Mouse (Mus musculus) ES-Bruce4 (cell line): ENCODE measurements around the gene 0610030E20Rik. TPM values are rescaled to one million over a fixed set of nuclear protein-coding genes. Genes with fewer than 3 reads are reported as not detected.

Experiments used
- H3K27ac ChIP-seq: 2 replicates; pipeline ENCODE4 v1.5.1; 2012; ENCODE audit warnings: low read length, inconsistent platforms; ENCODE audit not compliant: insufficient read depth
- H3K27me3 ChIP-seq: 2 replicates; pipeline ENCODE4 v1.6.1; 2012; ENCODE audit warnings: mild to moderate bottlenecking, low read length, inconsistent platforms; ENCODE audit not compliant: control insufficient read depth, poor library complexity, insufficient read depth, severe bottlenecking
- H3K36me3 ChIP-seq: 2 replicates; pipeline ENCODE4 v1.6.1; 2012; ENCODE audit warnings: inconsistent platforms, mild to moderate bottlenecking, low read length, moderate library complexity; ENCODE audit not compliant: control insufficient read depth, poor library complexity, insufficient read depth, severe bottlenecking
- H3K4me1 ChIP-seq: one replicate; pipeline ENCODE4 v1.8.1; 2011; ENCODE audit warnings: low read length; ENCODE audit not compliant: control insufficient read depth, insufficient read depth
- H3K4me3 ChIP-seq: 2 replicates; pipeline ENCODE4 v1.5.1; 2011; ENCODE audit warnings: low read depth, mild to moderate bottlenecking, low read length
- H3K9ac ChIP-seq: 2 replicates; pipeline ENCODE4 v1.6.1; 2012; ENCODE audit warnings: low read depth, mild to moderate bottlenecking, inconsistent platforms; ENCODE audit not compliant: poor library complexity, severe bottlenecking
- H3K9me3 ChIP-seq: replicated peaks from 2 replicates; pipeline ENCODE4 v1.6.1; 2012; ENCODE audit warnings: mild to moderate bottlenecking, low read length, inconsistent platforms; ENCODE audit not compliant: control insufficient read depth, poor library complexity, insufficient read depth, severe bottlenecking
- CTCF ChIP-seq: IDR thresholded peaks from one replicate; pipeline ENCODE4 v1.8.1; 2011; ENCODE audit warnings: low read depth, low read length
- EP300 ChIP-seq: IDR thresholded peaks from 2 replicates; pipeline ENCODE4 v1.6.1; 2011; ENCODE audit warnings: low read depth, low read length; ENCODE audit not compliant: insufficient read depth
- POLR2A ChIP-seq: IDR thresholded peaks from one replicate; pipeline ENCODE4 v1.8.1; 2011; ENCODE audit warnings: low read length; ENCODE audit not compliant: insufficient read depth
- polyA plus RNA-seq: library from polyadenylated mRNA; stranded (reverse); fragments of >200 nt; gene quantifications from 2 replicates; pipeline ENCODE4 v1.2.4, GENCODE M21; 2011; ENCODE audit warnings: low read depth; ENCODE audit not compliant: missing spikeins, insufficient read depth, insufficient read length

0610030E20Rik gene
- polyA plus RNA-seq, 1 experiment = 18.4 TPM

GRCm38 (mm10) chr6:72359343-72359742 is 12.2 kb downstream of the 0610030E20Rik start:
- Histone ChIP-seq H3K36me3 (peaks cover 12% of the 10 kb centered on the region), H3K9me3 (no peaks in the 10 kb centered on the region), H3K4me1 (peaks cover 4% of the 10 kb centered on the region), H3K4me3 (no peak overlapping the region), H3K27ac (no peak overlapping the region), H3K27me3 (no peaks in the 10 kb centered on the region), H3K9ac (no peak overlapping the region)
- no peak for TF ChIP-seq EP300
- no peak for TF ChIP-seq CTCF
- TF ChIP-seq POLR2A = no peak

- H3K4me3 ChIP-seq = no peak overlapping the region
- peaks cover 12% of the 10 kb centered on the region for H3K36me3 ChIP-seq
- no peak overlapping the region for H3K9ac ChIP-seq
- peaks cover 4% of the 10 kb centered on the region for H3K4me1 ChIP-seq
- H3K27ac ChIP-seq = no peak overlapping the region
- no peaks in the 10 kb centered on the region for H3K9me3 ChIP-seq
- no peaks in the 10 kb centered on the region for H3K27me3 ChIP-seq
- TF ChIP-seq EP300 = no peak
- TF ChIP-seq POLR2A = no peak
Measured at GRCm38 (mm10) chr6:72359891-72360598, 12.9 kb downstream of the 0610030E20Rik start.

GRCm38 (mm10) chr6:72360599-72360935 is 13.4 kb downstream of the 0610030E20Rik start:
- Histone ChIP-seq H3K27me3 (no peaks in the 10 kb centered on the region), H3K4me1 (peaks cover 4% of the 10 kb centered on the region), H3K36me3 (peaks cover 12% of the 10 kb centered on the region), H3K4me3 (no peak overlapping the region), H3K27ac (no peak overlapping the region), H3K9ac (no peak overlapping the region), H3K9me3 (no peaks in the 10 kb centered on the region)
- TF ChIP-seq EP300 (no peak), POLR2A (no peak), CTCF (no peak)

- H3K36me3 ChIP-seq = peaks cover 12% of the 10 kb centered on the region
- peaks cover 4% of the 10 kb centered on the region for H3K4me1 ChIP-seq
- H3K27ac ChIP-seq = no peak overlapping the region
- H3K27me3 ChIP-seq = no peaks in the 10 kb centered on the region
- H3K9ac ChIP-seq = peak overlapping the region; percentile 63
- TF ChIP-seq CTCF = no peak
- TF ChIP-seq POLR2A = no peak
- TF ChIP-seq EP300 = no peak
- H3K9me3 ChIP-seq = no peaks in the 10 kb centered on the region
- peak overlapping the region; percentile 97 for H3K4me3 ChIP-seq
Measured at GRCm38 (mm10) chr6:72361121-72361551, 14.0 kb downstream of the 0610030E20Rik start.

DNA sequence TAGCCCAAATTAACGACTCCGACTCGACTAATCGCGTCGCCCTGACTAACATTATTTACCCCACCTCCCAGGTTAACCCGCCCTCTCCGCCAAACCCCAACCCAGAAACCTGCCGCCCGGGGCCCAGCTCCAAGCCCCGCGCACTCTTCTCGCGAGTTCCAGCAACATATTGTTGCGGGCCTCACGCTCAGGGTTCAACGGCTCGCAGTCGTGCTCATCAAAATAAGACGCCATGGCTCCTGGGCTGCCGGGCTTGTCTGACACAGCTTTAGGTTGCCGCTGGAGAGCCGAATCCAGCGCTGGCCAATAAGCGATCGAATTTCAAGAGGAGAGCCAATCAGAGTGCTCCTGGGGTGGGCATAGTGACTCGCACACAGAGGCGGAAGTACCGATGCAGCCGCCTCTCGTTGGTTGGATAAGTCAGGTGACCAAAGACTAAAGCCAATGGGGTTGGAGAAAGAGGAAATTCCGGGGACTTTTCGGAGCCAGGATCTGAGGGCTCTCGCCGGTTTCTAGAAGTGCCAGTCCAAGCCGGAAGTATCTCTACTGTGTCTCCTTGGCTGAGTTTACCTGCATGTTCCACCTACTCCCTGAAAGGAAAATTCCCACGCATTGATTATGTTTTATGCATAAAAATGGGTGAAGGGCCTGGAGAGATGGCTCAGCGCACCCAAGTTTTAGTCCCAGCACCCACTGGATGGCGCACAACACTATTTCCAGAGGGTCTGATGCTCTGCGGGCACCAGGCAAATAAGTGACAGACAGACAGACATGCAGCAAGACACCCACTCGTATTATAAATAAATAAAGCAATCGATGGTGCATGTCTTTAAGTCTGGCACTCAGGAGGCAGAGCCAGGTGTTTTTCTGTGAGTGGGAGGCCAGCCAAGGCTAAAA is 15.3 kb downstream of the 0610030E20Rik start:
- Histone ChIP-seq H3K27me3 (no peaks in the 10 kb centered on the region), H3K4me1 (peaks cover 4% of the 10 kb centered on the region), H3K36me3 (peaks cover 12% of the 10 kb centered on the region), H3K9ac (peak overlapping the region; percentile 63), H3K4me3 (peak overlapping the region; percentile 97), H3K27ac (peak overlapping the region; percentile 83), H3K9me3 (no peaks in the 10 kb centered on the region)
- TF ChIP-seq POLR2A = peak; percentile 41
- TF ChIP-seq CTCF = peak; percentile 26
- no peak for TF ChIP-seq EP300

GRCm38 (mm10) chr6:72364009-72364408 is 16.9 kb downstream of the 0610030E20Rik start:
- Histone ChIP-seq H3K9me3 (no peaks in the 10 kb centered on the region), H3K27me3 (no peaks in the 10 kb centered on the region), H3K27ac (no peak overlapping the region), H3K4me3 (no peak overlapping the region), H3K4me1 (peaks cover 4% of the 10 kb centered on the region), H3K36me3 (peaks cover 12% of the 10 kb centered on the region), H3K9ac (no peak overlapping the region)
- TF ChIP-seq CTCF (peak; percentile 42), EP300 (no peak)
